Mouse (Mus musculus): ENCODE results near the gene Tamm41. TPM values are rescaled to one million over a fixed set of nuclear protein-coding genes. Genes with fewer than 3 reads are reported as not detected.

The Tamm41 gene
- polyA plus RNA-seq, 1 experiment from 2014 or later, result 51.5 TPM

DNA sequence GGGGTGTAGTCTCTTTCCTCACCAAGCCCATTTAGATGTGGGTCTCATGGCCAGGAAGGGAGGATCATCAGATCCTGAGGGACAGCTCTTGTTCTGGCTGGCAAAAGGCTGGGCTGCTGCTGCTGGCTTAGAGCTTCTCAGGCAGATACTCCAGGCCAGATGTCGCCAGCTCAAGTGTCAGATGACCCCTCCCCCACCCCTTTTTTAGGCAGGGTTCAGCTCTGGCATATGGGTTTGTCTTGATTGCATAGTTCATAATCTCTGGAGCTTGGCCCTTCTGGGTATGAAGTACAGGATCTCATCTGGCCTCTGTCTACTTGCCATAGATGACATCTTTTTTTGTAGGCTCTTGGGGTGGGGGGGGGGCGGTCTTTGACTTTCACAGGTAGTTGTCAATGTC is 19.0 kb upstream of the Tamm41 start:
- H3K36me3 ChIP-seq (ENCODE audit: control insufficient read depth, insufficient read depth, low read length), result no peaks in the 10 kb centered on the region
- peaks cover 5% of the 10 kb centered on the region; the same call in 1 of the 2 replicates for H3K4me1 ChIP-seq (ENCODE audit: control insufficient read depth, insufficient read depth, low read length)
- H3K27ac ChIP-seq (ENCODE audit: low read length), result no peak overlapping the region
- ATAC-seq, result no peak
- 33% methylated on average over 2 of the region's 2 CpGs for WGBS
- no peaks in the 10 kb centered on the region for H3K27me3 ChIP-seq (ENCODE audit: control insufficient read depth, insufficient read depth, low read depth, low read length)
- no peaks in the 10 kb centered on the region for H3K9me3 ChIP-seq (replicated peaks; ENCODE audit: control insufficient read depth, low read length, poor library complexity, severe bottlenecking)
- H3K9ac ChIP-seq (ENCODE audit: low read depth, low read length), result no peak overlapping the region
- H3K4me3 ChIP-seq (ENCODE audit: low read depth, low read length), result no peak overlapping the region
- H3K4me2 ChIP-seq (ENCODE audit: low read length), result no peak overlapping the region

- Histone ChIP-seq H3K4me2 (ENCODE audit: low read length) (no peak overlapping the region), H3K4me1 (ENCODE audit: control insufficient read depth, insufficient read depth, low read length) (peaks cover 5% of the 10 kb centered on the region; the same call in 1 of the 2 replicates)
- no peak for ATAC-seq
Observed at GRCm38 (mm10) chr6:115055440-115055839, 17.8 kb upstream of the Tamm41 start.

DNA sequence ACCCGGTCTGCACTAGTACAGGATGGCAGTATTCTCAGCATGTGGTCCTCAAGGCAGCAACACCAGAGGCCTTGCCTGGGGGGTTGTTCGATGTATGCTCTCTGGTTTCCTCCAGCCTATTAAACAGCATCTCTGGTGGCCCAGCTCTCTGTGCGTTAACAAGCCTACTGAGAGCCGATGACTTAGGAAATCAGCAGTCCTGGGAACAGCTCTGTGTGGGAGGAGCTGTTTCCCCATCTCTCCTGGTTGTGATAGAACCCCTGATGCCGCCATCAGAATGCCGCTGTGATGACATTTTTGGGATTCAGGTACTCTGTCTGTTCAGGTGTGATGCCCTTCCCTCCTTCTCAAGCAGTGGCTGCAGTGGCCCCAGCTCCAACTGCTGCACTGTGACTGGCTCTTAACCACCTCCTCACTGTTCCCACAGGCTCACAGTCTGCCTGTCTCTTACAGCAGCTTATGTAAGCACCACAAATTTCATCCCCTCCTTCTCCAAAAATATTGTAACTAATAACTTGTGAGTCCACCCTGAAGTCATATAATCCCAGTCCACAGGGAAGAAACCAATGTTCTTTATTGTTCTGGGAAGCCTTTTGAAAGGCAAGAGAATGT is 14.0 kb upstream of the Tamm41 start:
- Histone ChIP-seq H3K4me3 (ENCODE audit: low read depth, low read length) (no peak overlapping the region), H3K9ac (ENCODE audit: low read depth, low read length) (no peak overlapping the region), H3K27me3 (ENCODE audit: control insufficient read depth, insufficient read depth, low read depth, low read length) (no peaks in the 10 kb centered on the region), H3K4me2 (ENCODE audit: low read length) (no peak overlapping the region), H3K9me3 (replicated peaks; ENCODE audit: control insufficient read depth, low read length, poor library complexity, severe bottlenecking) (no peaks in the 10 kb centered on the region), H3K27ac (ENCODE audit: low read length) (no peak overlapping the region), H3K4me1 (ENCODE audit: control insufficient read depth, insufficient read depth, low read length) (peaks cover 2% of the 10 kb centered on the region; the same call in 1 of the 2 replicates), H3K36me3 (ENCODE audit: control insufficient read depth, insufficient read depth, low read length) (no peaks in the 10 kb centered on the region)
- no peak for ATAC-seq
- 77% methylated on average over 6 of the region's 6 CpGs for WGBS

More at GRCm38 (mm10) chr6:115055440-115055839, 17.8 kb upstream of the Tamm41 start:
- Histone ChIP-seq H3K36me3 (ENCODE audit: control insufficient read depth, insufficient read depth, low read length) (no peaks in the 10 kb centered on the region), H3K4me3 (ENCODE audit: low read depth, low read length) (no peak overlapping the region), H3K9me3 (replicated peaks; ENCODE audit: control insufficient read depth, low read length, poor library complexity, severe bottlenecking) (no peaks in the 10 kb centered on the region), H3K9ac (ENCODE audit: low read depth, low read length) (no peak overlapping the region), H3K27me3 (ENCODE audit: control insufficient read depth, insufficient read depth, low read depth, low read length) (no peaks in the 10 kb centered on the region), H3K27ac (ENCODE audit: low read length) (no peak overlapping the region)
- 73% methylated on average over 4 of the region's 4 CpGs for WGBS

GRCm38 (mm10) chr6:115049015-115049414 is 11.3 kb upstream of the Tamm41 start:
- Histone ChIP-seq H3K9me3 (replicated peaks; ENCODE audit: control insufficient read depth, low read length, poor library complexity, severe bottlenecking) (no peaks in the 10 kb centered on the region), H3K27me3 (ENCODE audit: control insufficient read depth, insufficient read depth, low read depth, low read length) (no peaks in the 10 kb centered on the region), H3K27ac (ENCODE audit: low read length) (no peak overlapping the region), H3K4me2 (ENCODE audit: low read length) (no peak overlapping the region), H3K4me1 (ENCODE audit: control insufficient read depth, insufficient read depth, low read length) (no peaks in the 10 kb centered on the region), H3K9ac (ENCODE audit: low read depth, low read length) (no peak overlapping the region), H3K36me3 (ENCODE audit: control insufficient read depth, insufficient read depth, low read length) (no peaks in the 10 kb centered on the region), H3K4me3 (ENCODE audit: low read depth, low read length) (no peak overlapping the region)
- no peak for ATAC-seq
- 21% methylated on average over 4 of the region's 4 CpGs for WGBS

DNA sequence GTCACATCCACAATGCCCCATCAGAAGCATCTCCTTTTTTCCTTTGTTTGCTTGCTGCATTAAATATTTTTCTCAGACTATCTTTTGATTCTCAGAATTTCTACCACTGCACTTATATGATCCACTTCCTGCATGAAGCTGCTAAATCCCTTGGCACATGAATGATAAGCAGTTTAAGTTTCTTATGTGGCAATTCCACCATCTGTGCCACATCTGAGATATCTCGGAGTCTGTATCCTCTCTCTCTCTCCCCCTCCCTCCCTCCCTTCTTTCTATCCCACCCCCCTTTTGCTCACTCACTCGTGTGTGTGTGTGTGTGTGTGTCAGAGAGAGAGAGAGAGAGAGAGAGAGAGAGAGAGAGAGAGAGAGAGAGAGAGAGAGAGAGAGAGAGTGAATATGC is 10.1 kb upstream of the Tamm41 start:
- Histone ChIP-seq H3K36me3 (ENCODE audit: control insufficient read depth, insufficient read depth, low read length) (no peaks in the 10 kb centered on the region), H3K9me3 (replicated peaks; ENCODE audit: control insufficient read depth, low read length, poor library complexity, severe bottlenecking) (no peaks in the 10 kb centered on the region), H3K4me1 (ENCODE audit: control insufficient read depth, insufficient read depth, low read length) (no peaks in the 10 kb centered on the region), H3K9ac (ENCODE audit: low read depth, low read length) (no peak overlapping the region), H3K27ac (ENCODE audit: low read length) (no peak overlapping the region), H3K4me2 (ENCODE audit: low read length) (no peak overlapping the region), H3K4me3 (ENCODE audit: low read depth, low read length) (no peak overlapping the region), H3K27me3 (ENCODE audit: control insufficient read depth, insufficient read depth, low read depth, low read length) (no peaks in the 10 kb centered on the region)
- ATAC-seq, result no peak
- 25% methylated on average over 2 of the region's 2 CpGs for WGBS

DNA sequence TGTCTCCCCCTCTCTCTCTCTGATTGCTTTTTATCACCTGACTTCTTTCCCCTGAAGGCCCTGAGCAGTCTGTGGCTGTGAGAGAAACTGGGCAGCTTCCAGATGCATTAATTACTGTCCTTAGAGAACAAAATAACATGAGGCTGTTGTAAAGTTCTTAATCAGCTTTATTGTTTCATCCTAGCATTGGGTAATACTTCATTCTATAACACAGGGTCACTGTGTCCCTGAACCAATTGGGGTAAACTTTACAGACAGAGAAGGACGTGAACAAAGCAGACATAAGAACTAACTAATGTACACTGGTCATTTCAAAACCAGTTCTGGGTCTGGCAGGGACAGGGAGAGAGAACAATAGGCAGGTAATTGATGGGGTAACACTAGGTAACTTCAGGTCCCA is 8.4 kb upstream of the Tamm41 start:
- Histone ChIP-seq H3K4me2 (ENCODE audit: low read length) (no peak overlapping the region), H3K27ac (ENCODE audit: low read length) (no peak overlapping the region), H3K9ac (ENCODE audit: low read depth, low read length) (no peak overlapping the region), H3K36me3 (ENCODE audit: control insufficient read depth, insufficient read depth, low read length) (no peaks in the 10 kb centered on the region), H3K4me1 (ENCODE audit: control insufficient read depth, insufficient read depth, low read length) (no peaks in the 10 kb centered on the region), H3K9me3 (replicated peaks; ENCODE audit: control insufficient read depth, low read length, poor library complexity, severe bottlenecking) (no peaks in the 10 kb centered on the region), H3K4me3 (ENCODE audit: low read depth, low read length) (no peak overlapping the region), H3K27me3 (ENCODE audit: control insufficient read depth, insufficient read depth, low read depth, low read length) (no peaks in the 10 kb centered on the region)
- WGBS, result 69% methylated on average over 1 of the region's 1 CpGs
- ATAC-seq, result no peak

DNA sequence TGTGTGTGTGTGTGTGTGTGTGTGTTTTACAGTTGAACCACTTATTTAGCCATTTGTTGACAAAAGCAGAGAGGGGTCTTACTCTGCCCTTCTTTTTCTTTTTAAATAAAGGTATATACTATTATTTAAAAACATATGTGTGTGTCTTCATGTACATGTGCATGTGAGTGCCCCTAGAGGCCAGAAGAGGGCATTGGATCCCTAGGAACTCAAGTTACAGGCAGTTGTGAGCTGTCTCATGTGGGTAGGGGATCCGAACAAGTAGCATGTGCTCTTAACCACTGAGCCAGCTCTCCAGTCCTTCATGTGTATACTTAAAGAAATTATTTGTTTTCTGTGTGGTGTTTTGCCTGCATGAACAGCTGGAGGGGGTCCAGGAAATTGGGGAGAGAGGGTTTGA is 7.0 kb upstream of the Tamm41 start:
- no peak overlapping the region for H3K27ac ChIP-seq (ENCODE audit: low read length)

GRCm38 (mm10) chr6:115043657-115044500 is 6.2 kb upstream of the Tamm41 start:
- Histone ChIP-seq H3K36me3 (ENCODE audit: control insufficient read depth, insufficient read depth, low read length) (no peaks in the 10 kb centered on the region), H3K4me1 (ENCODE audit: control insufficient read depth, insufficient read depth, low read length) (no peaks in the 10 kb centered on the region), H3K27ac (ENCODE audit: low read length) (peak overlapping the region; percentile 54), H3K9me3 (replicated peaks; ENCODE audit: control insufficient read depth, low read length, poor library complexity, severe bottlenecking) (no peaks in the 10 kb centered on the region), H3K4me2 (ENCODE audit: low read length) (no peak overlapping the region), H3K27me3 (ENCODE audit: control insufficient read depth, insufficient read depth, low read depth, low read length) (no peaks in the 10 kb centered on the region), H3K9ac (ENCODE audit: low read depth, low read length) (0 out of 2 replicates have a peak overlapping the region, but pooled peaks have one; percentile 30), H3K4me3 (ENCODE audit: low read depth, low read length) (no peak overlapping the region)
- 51% methylated on average over 14 of the region's 14 CpGs for WGBS
- ATAC-seq, result 0 out of 2 replicates have a peak, but pooled peaks have one; percentile 64

More for the DNA sequence above, 7.0 kb upstream of the Tamm41 start:
- 58% methylated on average over 1 of the region's 1 CpGs for WGBS
- H3K4me2 ChIP-seq (ENCODE audit: low read length), result no peak overlapping the region
- H3K4me3 ChIP-seq (ENCODE audit: low read depth, low read length), result no peak overlapping the region
- no peaks in the 10 kb centered on the region for H3K4me1 ChIP-seq (ENCODE audit: control insufficient read depth, insufficient read depth, low read length)
- no peak for ATAC-seq
- no peaks in the 10 kb centered on the region for H3K27me3 ChIP-seq (ENCODE audit: control insufficient read depth, insufficient read depth, low read depth, low read length)
- H3K36me3 ChIP-seq (ENCODE audit: control insufficient read depth, insufficient read depth, low read length), result no peaks in the 10 kb centered on the region
- H3K9ac ChIP-seq (ENCODE audit: low read depth, low read length), result no peak overlapping the region
- H3K9me3 ChIP-seq (replicated peaks; ENCODE audit: control insufficient read depth, low read length, poor library complexity, severe bottlenecking), result no peaks in the 10 kb centered on the region

DNA sequence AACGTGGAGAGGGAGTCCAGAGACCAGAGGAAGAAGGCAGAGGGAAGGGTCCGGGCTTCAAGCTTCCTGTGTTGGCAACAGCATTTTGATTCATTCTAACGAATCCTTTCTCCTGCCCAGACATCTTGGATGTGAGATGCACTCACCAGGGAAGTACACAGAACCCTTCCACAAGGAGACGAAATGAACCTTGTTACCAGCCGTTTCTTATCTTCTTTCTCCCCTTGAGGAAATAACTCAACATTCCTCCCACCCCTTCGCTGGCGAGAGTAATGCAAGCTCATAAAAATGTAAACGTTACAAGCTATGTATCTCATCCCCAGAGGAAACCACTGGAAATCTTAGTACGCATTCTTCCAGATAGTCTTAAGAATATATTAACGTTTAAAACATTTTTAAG is 4.9 kb upstream of the Tamm41 start:
- 62% methylated on average over 10 of the region's 10 CpGs for WGBS
- no peaks in the 10 kb centered on the region for H3K9me3 ChIP-seq (replicated peaks; ENCODE audit: control insufficient read depth, low read length, poor library complexity, severe bottlenecking)
- H3K9ac ChIP-seq (ENCODE audit: low read depth, low read length), result no peak overlapping the region

More for the DNA sequence above, 4.9 kb upstream of the Tamm41 start:
- Histone ChIP-seq H3K36me3 (ENCODE audit: control insufficient read depth, insufficient read depth, low read length) (no peaks in the 10 kb centered on the region), H3K27ac (ENCODE audit: low read length) (0 out of 2 replicates have a peak overlapping the region, but pooled peaks have one; percentile 30), H3K4me1 (ENCODE audit: control insufficient read depth, insufficient read depth, low read length) (no peaks in the 10 kb centered on the region), H3K4me3 (ENCODE audit: low read depth, low read length) (no peak overlapping the region), H3K4me2 (ENCODE audit: low read length) (no peak overlapping the region), H3K27me3 (ENCODE audit: control insufficient read depth, insufficient read depth, low read depth, low read length) (no peaks in the 10 kb centered on the region)
- ATAC-seq, result no peak
